Mouse (Mus musculus) heart, embryonic 12.5 days (tissue): ENCODE results near the gene Mospd1. TPM values are rescaled to one million over a fixed set of nuclear protein-coding genes. Genes with fewer than 3 reads are reported as not detected.

Experiments used
- polyA plus RNA-seq: library from polyadenylated mRNA; unstranded; fragments of >200 nt; fragmentation: Nextera tagmentation; extraction: Ambion mirVana; gene quantifications from 2 replicates; pipeline ENCODE4 v1.2.1, GENCODE M21; 2016

Mospd1 gene
- polyA plus RNA-seq, 1 experiment from 2014 or later, result 49.2 TPM

Other genes starting within 250 kb of the Mospd1 start
- gene Plac1, start 130.4 kb downstream of the Mospd1 start, polyA plus RNA-seq, result 11.7 and 12.1 TPM in 2 replicates
- gene Fam122b, start 100.7 kb downstream of the Mospd1 start, polyA plus RNA-seq, result 25.6 and 27.1 TPM in 2 replicates
- gene Fam122c, start 97.1 kb downstream of the Mospd1 start, polyA plus RNA-seq, result not detected in 2 replicates
- not detected in 2 replicates for gene Etd, start 64.4 kb upstream of the Mospd1 start, polyA plus RNA-seq
- gene Rtl8c, start 237.5 kb upstream of the Mospd1 start, polyA plus RNA-seq, result 49.7 and 56.2 TPM in 2 replicates
- gene Gm14597, start 238.5 kb upstream of the Mospd1 start, polyA plus RNA-seq, result not detected in 2 replicates